Mouse (Mus musculus) forebrain, embryonic 10.5 days (tissue): ENCODE data around the gene Hfe2. TPM values are rescaled to one million over a fixed set of nuclear protein-coding genes. Genes with fewer than 3 reads are reported as not detected.
"Not testable (repeated sequence)": the region's sequence is repeated elsewhere in the genome, so short reads cannot be mapped to it uniquely, and the experiment has no call there.

Experiments
- DNase-seq: peaks from one replicate; pipeline ENCODE4 v3.0.0-alpha.2; 2017; ENCODE audit warnings: low spot score; ENCODE audit errors: extremely low spot score
- H3K27ac ChIP-seq: fragments of 300-500 bp; sonication (generic); 2 replicates; pipeline ENCODE4 v1.5.1; 2016; ENCODE audit warnings: mild to moderate bottlenecking
- H3K27me3 ChIP-seq: fragments of 300-500 bp; sonication (generic); 2 replicates; pipeline ENCODE4 v1.6.1; 2016; ENCODE audit warnings: mild to moderate bottlenecking; ENCODE audit not compliant: poor library complexity, severe bottlenecking
- H3K36me3 ChIP-seq: fragments of 300-500 bp; sonication (generic); replicated peaks from 2 replicates; pipeline ENCODE4 v1.6.1; 2016; ENCODE audit warnings: mild to moderate bottlenecking, moderate library complexity
- H3K4me1 ChIP-seq: fragments of 300-500 bp; sonication (generic); 2 replicates; pipeline ENCODE4 v1.6.1; 2016
- H3K4me3 ChIP-seq: fragments of 300-500 bp; sonication (generic); 2 replicates; pipeline ENCODE4 v1.5.1; 2016; ENCODE audit warnings: mild to moderate bottlenecking, moderate library complexity
- H3K9me3 ChIP-seq: fragments of 300-500 bp; sonication (generic); 2 replicates; pipeline ENCODE4 v1.6.1; 2016; ENCODE audit warnings: mild to moderate bottlenecking, moderate library complexity
- WGBS: fragments of 180-500 bp; shearing (Covaris S2); methylation state at CpG from one replicate; pipeline ENCODE4 v1.1.7; 2016; 5-methylcytosine and 5-hydroxymethylcytosine counted together
- polyA plus RNA-seq: library from polyadenylated mRNA; unstranded; fragments of >200 nt; fragmentation: Nextera tagmentation; extraction: Ambion mirVana; gene quantifications from 2 replicates; pipeline ENCODE4 v1.2.1, GENCODE M21; 2016

Gene Hfe2
- 1.6 and 1.8 TPM in 2 replicates for polyA plus RNA-seq

- no peak for DNase-seq
- H3K9me3 ChIP-seq, result no peaks in the 10 kb centered on the region
- no peak within 1 kb of the TSS for H3K27ac ChIP-seq
- 83% methylated on average over 4 of the region's 4 CpGs for WGBS
- H3K27me3 ChIP-seq, result peaks cover 52% of the 10 kb centered on the region
- H3K36me3 ChIP-seq, result no peaks in the 10 kb centered on the region
- H3K4me1 ChIP-seq, result peaks cover 25% of the 10 kb centered on the region
- H3K4me3 ChIP-seq, result no peak within 1 kb of the TSS
These were observed at the start of gene Hfe2 for GRCm38 (mm10) chr3:96524914-96525313. Hfe2 (plus strand) TSS chr3:96525172.

- H3K36me3 ChIP-seq, result no peaks in the 10 kb centered on the region
- H3K4me3 ChIP-seq, result no peak overlapping the region
- 59% methylated on average over 3 of the region's 3 CpGs for WGBS
- H3K27ac ChIP-seq, result no peak overlapping the region
- H3K27me3 ChIP-seq, result peaks cover 62% of the 10 kb centered on the region
- no peaks in the 10 kb centered on the region for H3K9me3 ChIP-seq
- no peak for DNase-seq
- peaks cover 29% of the 10 kb centered on the region for H3K4me1 ChIP-seq
These were observed 47.9 kb upstream of the Hfe2 start for GRCm38 (mm10) chr3:96477084-96477483.

- H3K27me3 ChIP-seq, result peaks cover 57% of the 10 kb centered on the region
- no peak for DNase-seq
- no peak overlapping the region for H3K27ac ChIP-seq
- 73% methylated on average over 6 of the region's 6 CpGs for WGBS
- H3K36me3 ChIP-seq, result no peaks in the 10 kb centered on the region
- H3K4me1 ChIP-seq, result peaks cover 29% of the 10 kb centered on the region
- no peak overlapping the region for H3K4me3 ChIP-seq
- H3K9me3 ChIP-seq, result no peaks in the 10 kb centered on the region
These were observed 47.4 kb upstream of the Hfe2 start for GRCm38 (mm10) chr3:96477558-96477957.

- Histone ChIP-seq H3K4me3 (no peak overlapping the region), H3K4me1 (peaks cover 28% of the 10 kb centered on the region), H3K27ac (no peak overlapping the region), H3K27me3 (peaks cover 50% of the 10 kb centered on the region), H3K36me3 (no peaks in the 10 kb centered on the region), H3K9me3 (no peaks in the 10 kb centered on the region)
- peak; percentile 27 for DNase-seq
- 27% methylated on average over 3 of the region's 3 CpGs for WGBS
These were observed 45.7 kb upstream of the Hfe2 start for GRCm38 (mm10) chr3:96479249-96479648.

GRCm38 (mm10) chr3:96480684-96481270 is 44.2 kb upstream of the Hfe2 start:
- no peak overlapping the region for H3K4me3 ChIP-seq
- H3K27ac ChIP-seq, result no peak overlapping the region
- peaks cover 21% of the 10 kb centered on the region for H3K4me1 ChIP-seq
- H3K36me3 ChIP-seq, result no peaks in the 10 kb centered on the region
- no peaks in the 10 kb centered on the region for H3K9me3 ChIP-seq
- no peak for DNase-seq
- 86% methylated on average over 4 of the region's 4 CpGs for WGBS
- peaks cover 45% of the 10 kb centered on the region for H3K27me3 ChIP-seq

GRCm38 (mm10) chr3:96481856-96482255 is 43.1 kb upstream of the Hfe2 start:
- Histone ChIP-seq H3K4me3 (no peak overlapping the region), H3K27me3 (peaks cover 36% of the 10 kb centered on the region), H3K27ac (no peak overlapping the region), H3K9me3 (no peaks in the 10 kb centered on the region), H3K36me3 (no peaks in the 10 kb centered on the region), H3K4me1 (peaks cover 15% of the 10 kb centered on the region)
- WGBS, result 94% methylated on average over 3 of the region's 3 CpGs
- no peak for DNase-seq

- H3K9me3 ChIP-seq, result no peaks in the 10 kb centered on the region
- no peaks in the 10 kb centered on the region for H3K36me3 ChIP-seq
- DNase-seq, result no peak
- H3K27me3 ChIP-seq, result peaks cover 30% of the 10 kb centered on the region
- no peak overlapping the region for H3K4me3 ChIP-seq
- WGBS, result 91% methylated on average over 13 of the region's 13 CpGs
- H3K27ac ChIP-seq, result no peak overlapping the region
- peaks cover 14% of the 10 kb centered on the region for H3K4me1 ChIP-seq
These were observed 42.5 kb upstream of the Hfe2 start for GRCm38 (mm10) chr3:96482451-96482850.

- Histone ChIP-seq H3K27me3 (peaks cover 24% of the 10 kb centered on the region), H3K4me1 (peaks cover 18% of the 10 kb centered on the region)
- H3K4me3 ChIP-seq, H3K9me3 ChIP-seq, DNase-seq, H3K36me3 ChIP-seq, H3K27ac ChIP-seq: not testable (repeated sequence)
- WGBS, result 45% methylated on average over 7 of the region's 7 CpGs
These were observed 41.9 kb upstream of the Hfe2 start for GRCm38 (mm10) chr3:96483044-96483443.

GRCm38 (mm10) chr3:96483946-96484345 is 41.0 kb upstream of the Hfe2 start:
- Histone ChIP-seq H3K4me1 (peaks cover 19% of the 10 kb centered on the region), H3K36me3 (no peaks in the 10 kb centered on the region), H3K27me3 (peaks cover 20% of the 10 kb centered on the region), H3K4me3 (no peak overlapping the region), H3K27ac (no peak overlapping the region), H3K9me3 (no peaks in the 10 kb centered on the region)
- no peak for DNase-seq
- 93% methylated on average over 2 of the region's 2 CpGs for WGBS

- Histone ChIP-seq H3K27ac (no peak overlapping the region), H3K27me3 (peaks cover 20% of the 10 kb centered on the region), H3K4me3 (peak overlapping the region; percentile 15; the same call in 1 of the 2 replicates), H3K36me3 (no peaks in the 10 kb centered on the region), H3K4me1 (peaks cover 19% of the 10 kb centered on the region), H3K9me3 (no peaks in the 10 kb centered on the region)
- WGBS, result 72% methylated on average over 4 of the region's 4 CpGs
- DNase-seq, result no peak
These were observed 40.1 kb upstream of the Hfe2 start for GRCm38 (mm10) chr3:96484921-96485320.

- Histone ChIP-seq H3K36me3 (no peaks in the 10 kb centered on the region), H3K4me3 (peak overlapping the region; percentile 15; the same call in 1 of the 2 replicates), H3K27me3 (peaks cover 20% of the 10 kb centered on the region), H3K27ac (no peak overlapping the region), H3K9me3 (no peaks in the 10 kb centered on the region), H3K4me1 (peaks cover 19% of the 10 kb centered on the region)
- 73% methylated on average over 2 of the region's 2 CpGs for WGBS
- DNase-seq, result no peak
These were observed 39.6 kb upstream of the Hfe2 start for GRCm38 (mm10) chr3:96485361-96485760.

- not testable (repeated sequence) for H3K9me3 ChIP-seq, H3K36me3 ChIP-seq, DNase-seq, H3K27ac ChIP-seq, H3K4me3 ChIP-seq
- H3K27me3 ChIP-seq, result peaks cover 20% of the 10 kb centered on the region
- 0% methylated on average over 5 of the region's 34 CpGs for WGBS
- peaks cover 19% of the 10 kb centered on the region for H3K4me1 ChIP-seq
These were observed 38.7 kb upstream of the Hfe2 start for GRCm38 (mm10) chr3:96486064-96486827.

GRCm38 (mm10) chr3:96486828-96487559 is 38.0 kb upstream of the Hfe2 start:
- 9% methylated on average over 9 of the region's 38 CpGs for WGBS
- H3K27ac ChIP-seq, H3K9me3 ChIP-seq, H3K36me3 ChIP-seq, DNase-seq: not testable (repeated sequence)
- Histone ChIP-seq H3K4me1 (peaks cover 19% of the 10 kb centered on the region), H3K4me3 (peak overlapping the region; percentile 47), H3K27me3 (peaks cover 20% of the 10 kb centered on the region)
